Mouse (Mus musculus): Measurements from ENCODE around the gene Tcp11.

Tcp11 gene

DNA sequence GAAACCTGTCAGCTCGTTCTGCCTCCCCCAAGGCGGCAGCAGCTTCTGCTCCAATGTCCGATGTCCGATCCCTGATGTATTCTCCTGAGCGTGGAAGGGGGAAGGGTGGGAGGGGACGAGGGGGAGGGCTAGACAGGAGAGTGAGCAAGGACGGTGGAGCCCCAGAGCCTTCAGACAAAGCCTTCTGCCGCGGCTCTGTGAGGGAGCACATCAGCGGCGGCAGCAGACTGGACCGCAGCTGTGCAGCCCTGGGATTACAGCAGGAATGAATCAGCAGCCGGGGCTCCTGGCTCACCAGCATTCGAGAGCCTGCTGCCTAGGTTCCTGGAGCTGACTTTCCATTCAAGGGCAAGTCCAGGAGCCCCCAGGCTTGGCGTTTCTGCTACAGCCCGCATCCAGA, 39.8 kb downstream of the Tcp11 start:
- DNase-seq (ENCODE audit: extremely low spot score), result peak; percentile 39

DNA sequence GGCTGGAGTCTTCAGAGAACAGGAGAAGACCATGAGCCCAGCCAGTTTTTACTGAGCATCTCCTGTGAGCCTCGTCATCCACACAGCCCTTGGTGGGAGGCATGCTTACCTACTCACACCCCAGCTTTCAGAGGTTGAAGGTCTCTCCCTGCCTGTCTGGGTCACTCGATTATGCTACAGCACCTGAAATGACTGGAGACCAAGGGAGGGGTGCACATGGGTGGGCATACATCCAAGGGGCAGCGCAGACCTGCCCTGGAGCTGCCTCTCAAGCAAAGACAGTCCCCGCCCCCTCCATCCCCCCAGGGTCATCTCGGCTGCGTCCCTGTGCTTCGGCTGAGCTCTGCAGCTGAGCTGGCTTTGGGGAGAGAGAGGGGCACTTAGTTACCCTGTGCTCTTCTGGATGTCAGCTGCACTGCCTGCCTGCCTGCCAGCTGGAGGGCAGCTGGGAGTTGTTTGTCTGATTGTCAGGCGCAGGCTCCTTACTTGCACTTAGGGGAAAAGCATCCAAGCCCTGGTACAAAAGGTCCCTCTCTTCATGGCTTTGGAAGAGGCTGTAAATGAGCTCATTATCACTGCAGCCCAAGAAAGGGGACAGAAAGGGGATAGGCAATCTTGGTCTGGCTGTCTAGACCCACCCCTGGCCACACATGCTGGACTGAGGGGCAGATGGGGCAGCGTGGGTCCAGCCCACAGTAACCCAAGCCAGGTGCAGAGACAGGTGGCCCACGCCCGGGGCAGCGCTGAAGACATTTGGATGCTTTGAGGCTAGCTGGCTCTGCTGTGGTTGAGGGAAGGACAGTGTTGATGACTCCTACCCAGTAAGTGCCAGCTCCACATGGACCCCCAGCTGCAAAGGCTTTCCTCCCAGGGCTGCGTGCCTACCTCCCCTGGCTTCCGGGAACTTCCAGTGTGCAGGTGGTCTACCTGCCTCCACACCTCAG, 43.4 kb downstream of the Tcp11 start:
- DNase-seq (ENCODE audit: extremely low spot score), result no peak

DNA sequence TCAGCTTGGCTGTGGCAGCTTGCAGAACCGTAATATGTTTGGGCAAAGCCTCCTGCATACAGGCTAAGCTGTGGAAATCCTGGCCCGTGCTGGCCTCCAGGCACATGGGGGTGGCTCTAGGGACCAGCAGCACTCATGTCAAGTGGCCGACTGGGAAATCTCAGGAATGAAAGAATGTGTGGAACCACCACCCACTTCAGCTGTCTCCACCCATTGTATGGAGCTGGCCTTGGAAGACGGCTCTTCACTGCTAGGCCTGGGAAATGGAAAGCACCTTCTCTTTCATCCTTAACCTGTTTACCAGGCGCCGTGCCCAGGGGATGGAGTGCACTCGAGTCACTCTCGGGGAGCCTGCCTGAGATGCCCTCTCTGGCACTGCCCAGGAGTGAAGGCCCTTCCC, 45.5 kb downstream of the Tcp11 start:
- DNase-seq (ENCODE audit: extremely low spot score), result no peak

DNA sequence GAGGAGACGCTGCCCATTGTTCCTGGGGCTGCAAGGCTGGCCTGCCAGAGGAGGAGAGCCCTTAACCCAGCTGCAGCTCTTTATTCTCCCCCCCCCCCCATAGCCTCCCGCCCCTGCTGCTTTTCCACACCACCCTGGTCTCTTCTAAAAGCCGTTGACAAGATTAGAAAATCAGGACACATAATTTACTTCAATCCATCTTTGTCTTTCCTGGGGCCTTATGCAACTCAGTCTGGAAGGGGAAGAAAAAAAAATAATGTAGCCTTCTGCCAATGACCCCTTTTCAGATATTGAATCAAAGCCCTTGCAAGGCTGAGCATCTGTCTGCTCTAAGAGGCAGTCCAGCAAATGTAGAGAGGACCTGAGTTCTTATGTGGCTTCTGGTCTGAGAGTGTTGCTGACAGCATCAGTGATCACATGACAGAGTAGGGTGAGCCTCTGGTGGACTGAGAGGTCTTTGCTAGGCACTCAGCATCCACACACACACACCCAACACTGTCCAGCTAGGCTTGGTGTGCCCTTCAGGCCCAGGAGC, 47.3 kb downstream of the Tcp11 start:
- DNase-seq (ENCODE audit: extremely low spot score), result no peak

DNA sequence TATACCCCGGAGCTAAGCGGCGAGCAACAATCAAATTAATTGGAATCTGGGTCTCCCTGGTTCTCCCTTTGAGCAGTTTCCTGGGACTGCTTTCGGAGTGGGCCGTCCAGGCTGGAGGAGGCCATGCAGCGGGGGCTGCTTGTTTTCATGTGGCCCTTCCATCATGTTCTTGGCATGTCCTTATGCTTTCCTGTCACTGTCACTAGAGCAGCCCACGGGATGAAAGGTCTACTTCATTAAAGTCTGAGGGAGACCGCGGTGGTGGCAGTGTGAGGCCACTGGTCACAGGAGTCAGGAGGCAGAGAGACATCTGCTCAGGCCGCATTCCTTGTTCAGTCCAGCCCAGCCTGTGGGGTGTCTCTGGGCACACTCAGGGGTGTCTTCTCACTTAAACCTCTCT, 48.2 kb downstream of the Tcp11 start:
- no peak for DNase-seq (ENCODE audit: extremely low spot score)

DNA sequence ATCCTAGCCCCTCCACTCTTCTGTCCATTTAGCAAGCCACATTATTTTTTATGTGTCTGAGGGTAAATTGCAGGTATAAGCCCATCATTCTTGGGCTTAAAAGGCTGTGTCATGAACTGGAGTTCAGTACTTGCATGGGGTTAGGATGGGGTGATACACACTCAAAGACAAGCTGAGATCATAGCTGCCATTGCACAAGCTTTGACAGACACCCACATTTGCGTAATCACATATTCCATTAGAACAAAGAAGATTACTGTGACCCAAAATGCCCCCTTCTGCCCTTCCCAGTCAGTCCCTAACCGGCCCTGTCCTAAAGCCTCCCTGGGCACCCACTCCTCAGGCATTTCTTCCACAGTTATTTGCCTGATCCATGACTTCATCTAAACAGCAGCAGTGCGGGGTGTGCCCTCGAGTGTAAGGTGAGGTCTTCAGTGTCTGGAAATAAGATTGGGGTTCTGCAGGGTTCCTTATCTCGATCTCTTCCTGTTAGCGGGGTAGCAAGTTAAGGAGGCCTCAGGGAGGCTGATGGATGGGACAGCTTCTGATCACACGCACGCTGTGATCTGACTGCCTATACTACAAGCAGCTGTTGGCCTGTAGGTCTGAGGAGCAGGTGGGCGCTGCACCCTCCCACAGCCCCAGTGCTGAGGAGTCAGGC, 49.0 kb downstream of the Tcp11 start:
- DNase-seq (ENCODE audit: extremely low spot score), result no peak

DNA sequence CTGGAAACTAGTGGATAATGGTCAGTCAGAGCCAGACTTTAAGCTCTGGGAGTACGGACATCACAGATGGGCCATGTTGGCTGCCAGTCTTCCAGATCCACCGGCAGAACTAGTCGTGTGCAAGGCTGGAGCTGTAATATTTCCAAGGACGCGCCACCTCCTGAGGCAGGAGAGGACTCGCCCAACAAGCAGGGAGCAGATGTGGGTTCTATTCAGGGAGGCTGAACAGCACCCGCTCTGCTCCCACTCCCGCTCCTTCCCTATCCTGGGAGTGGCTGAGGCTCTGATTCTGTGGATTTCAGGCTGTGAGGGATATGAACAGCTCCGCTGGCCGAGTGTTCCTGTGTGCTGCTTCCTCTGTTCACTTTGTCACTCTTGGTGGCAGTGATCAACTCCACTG, 50.0 kb downstream of the Tcp11 start:
- no peak for DNase-seq (ENCODE audit: extremely low spot score)

DNA sequence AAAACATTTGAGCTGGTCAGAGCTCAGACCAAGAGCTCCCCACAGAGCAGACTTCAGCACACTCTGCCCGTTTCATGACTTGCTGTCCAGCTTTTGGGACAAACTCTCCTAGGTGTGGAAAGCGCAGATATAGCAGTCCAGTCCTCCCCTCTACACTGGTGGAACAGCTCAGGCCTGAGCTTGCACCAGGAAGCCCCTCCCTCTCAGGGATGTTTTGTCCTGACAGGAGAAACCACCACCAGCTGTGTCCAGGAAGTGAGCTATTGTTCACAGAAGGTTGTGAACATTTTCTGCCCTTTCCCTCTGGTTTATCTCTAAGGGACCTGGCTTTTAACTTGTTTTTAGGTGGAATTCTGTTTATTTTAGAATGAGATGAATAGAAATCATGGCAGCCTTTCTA, 51.1 kb downstream of the Tcp11 start:
- DNase-seq (ENCODE audit: extremely low spot score), result no peak

DNA sequence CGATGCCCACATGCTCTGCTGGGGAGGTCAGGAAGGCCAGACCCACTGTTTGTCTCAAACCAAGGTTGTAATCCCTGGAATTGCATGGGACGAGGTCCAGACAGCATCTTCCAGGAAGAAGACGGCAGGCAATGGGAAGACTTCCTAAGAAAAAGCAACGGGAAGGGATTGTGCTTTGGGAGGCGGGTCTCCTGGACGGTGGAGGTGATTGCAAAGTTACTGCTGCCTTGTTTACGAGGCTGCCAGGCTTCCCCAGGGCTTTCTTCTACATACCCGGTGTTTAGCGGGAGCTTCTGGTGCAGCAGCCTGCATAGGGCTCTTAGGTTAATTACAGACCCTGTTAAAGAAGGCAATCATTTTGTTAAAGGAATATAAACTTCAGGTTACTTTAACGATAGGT, 52.2 kb downstream of the Tcp11 start:
- no peak for DNase-seq (ENCODE audit: extremely low spot score)

DNA sequence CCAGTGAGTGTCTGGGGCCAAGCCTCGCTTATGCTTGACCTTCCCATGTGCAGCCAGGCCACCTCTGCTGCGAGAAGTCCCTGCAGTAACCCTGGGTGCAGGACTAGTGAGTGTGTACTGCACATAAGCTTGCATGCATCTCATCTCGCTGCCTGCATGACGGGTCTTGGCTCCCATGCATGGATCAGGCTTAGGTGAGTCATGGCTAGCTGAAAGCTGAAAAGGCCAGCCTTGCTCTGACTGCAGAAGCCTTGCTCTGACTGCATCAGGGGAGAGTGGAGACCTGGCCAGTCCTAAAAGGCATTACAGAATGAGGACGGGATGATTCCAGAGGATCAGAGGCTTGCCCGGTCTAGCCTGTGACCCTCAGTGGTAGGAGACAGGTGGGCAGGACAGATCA, 53.2 kb downstream of the Tcp11 start:
- DNase-seq (ENCODE audit: extremely low spot score), result no peak

DNA sequence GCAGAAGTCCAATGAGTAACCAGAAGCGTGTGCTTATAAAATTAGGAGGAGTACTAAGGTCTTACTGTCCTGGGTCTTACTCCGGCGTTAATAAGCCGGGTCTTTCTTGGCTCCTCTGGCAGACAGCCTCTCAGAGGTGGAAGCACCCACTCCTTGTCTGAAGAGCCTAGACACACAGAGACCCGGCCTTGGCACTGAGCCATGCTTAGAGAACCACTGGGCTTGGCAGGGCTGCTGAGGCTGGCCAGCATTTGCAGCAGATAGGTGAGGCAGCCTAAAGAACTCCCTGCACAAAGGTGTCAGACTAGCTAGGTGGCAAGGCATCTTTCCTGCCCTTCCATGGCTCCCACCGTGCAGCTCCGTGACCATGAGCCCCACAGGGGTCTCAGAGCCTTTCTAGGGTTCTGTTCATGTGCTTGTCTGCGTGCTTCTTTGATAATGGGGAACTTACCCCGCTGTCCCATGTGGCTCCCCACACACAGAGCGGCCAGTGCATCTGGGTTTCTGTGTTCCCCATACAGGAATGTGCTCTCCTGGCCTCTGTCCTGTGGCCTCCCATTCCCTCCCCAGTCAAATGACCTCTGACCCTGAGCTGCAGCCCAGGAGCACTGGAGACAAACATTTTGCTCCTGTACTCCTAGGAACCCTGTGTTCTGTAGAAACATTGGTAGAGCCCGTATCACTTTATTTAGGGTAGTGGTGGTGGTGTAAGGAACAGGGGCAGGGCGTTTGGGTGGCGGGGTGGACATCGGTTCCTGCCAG, 54.1 kb downstream of the Tcp11 start:
- no peak for DNase-seq (ENCODE audit: extremely low spot score)

DNA sequence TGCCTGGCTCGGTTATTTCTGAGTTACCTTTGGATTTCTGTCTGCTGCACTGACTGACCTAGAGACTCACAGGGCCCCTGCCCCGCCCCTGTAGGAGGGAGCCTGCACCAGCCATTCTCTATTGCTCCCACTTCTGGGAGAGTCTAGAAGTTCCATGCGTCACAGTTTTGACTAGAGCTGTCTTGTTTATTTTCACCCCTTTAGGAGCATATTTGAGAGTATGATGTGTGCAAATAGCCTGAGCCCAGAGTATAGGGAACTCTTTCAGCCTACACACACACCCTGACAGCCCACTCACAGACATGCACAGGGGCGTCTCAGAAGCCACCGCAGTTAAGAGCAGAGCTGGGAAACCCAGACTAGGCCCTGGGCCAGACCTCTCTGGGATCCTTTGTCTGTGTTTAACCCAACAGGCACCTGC, 54.9 kb downstream of the Tcp11 start:
- DNase-seq (ENCODE audit: extremely low spot score), result no peak

DNA sequence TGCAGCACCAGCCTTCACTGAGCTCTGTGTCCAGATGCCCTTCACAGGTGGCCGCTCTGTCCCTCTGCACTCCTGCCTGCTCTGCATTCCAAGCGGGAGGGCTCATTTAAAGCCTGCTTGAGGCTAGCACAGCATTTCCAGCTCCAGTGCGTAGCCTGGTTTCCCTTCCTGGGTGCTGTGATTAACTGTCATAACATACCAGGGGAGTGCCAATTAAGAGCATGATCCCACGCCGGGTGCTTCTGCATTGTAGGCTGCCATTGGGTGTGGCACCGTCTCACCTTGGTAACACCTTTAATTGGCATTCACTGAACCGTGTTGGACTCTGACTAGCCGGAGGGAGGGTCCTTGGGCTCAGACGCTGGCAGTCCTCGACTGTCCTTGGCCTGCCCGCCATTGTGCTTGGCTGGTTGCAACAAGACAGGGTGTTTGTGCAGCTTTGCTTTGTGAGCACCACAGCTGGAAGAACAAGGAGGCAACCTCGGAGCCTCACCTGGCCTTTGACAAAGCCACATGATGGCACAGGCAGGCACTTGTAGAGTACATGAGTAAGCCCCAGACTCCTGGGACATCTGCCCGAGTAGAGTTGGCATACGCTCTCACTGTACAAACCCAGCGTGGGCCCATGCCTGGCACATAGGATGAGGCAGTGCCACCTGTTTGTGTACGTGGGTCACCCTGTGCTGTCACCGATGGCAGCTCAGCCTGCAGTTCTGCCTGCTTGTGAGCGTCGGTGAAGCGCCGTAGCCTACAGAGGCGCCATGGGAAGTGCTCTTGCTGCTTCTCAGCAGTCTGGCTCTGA, 57.4 kb downstream of the Tcp11 start:
- no peak for DNase-seq (ENCODE audit: extremely low spot score)

DNA sequence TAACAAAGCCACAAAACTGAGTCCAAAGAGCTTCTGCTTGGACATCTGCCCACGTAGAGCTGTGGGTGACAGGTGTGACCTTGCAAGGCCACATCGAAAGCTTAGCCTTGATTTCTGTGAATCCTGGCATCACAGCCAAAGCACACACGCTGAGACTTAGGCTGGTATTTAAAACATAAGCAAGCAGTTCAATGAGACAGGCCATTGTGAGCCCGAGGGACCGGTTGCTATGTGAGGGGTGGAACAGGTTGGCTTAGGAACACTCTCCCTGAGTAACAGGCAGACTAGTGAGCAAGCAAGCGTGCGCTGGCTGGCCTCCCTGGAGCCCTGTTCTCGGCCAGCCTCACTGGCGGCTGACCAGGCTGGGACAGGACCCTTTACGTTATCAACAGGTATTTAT, 58.5 kb downstream of the Tcp11 start:
- DNase-seq (ENCODE audit: extremely low spot score), result no peak

DNA sequence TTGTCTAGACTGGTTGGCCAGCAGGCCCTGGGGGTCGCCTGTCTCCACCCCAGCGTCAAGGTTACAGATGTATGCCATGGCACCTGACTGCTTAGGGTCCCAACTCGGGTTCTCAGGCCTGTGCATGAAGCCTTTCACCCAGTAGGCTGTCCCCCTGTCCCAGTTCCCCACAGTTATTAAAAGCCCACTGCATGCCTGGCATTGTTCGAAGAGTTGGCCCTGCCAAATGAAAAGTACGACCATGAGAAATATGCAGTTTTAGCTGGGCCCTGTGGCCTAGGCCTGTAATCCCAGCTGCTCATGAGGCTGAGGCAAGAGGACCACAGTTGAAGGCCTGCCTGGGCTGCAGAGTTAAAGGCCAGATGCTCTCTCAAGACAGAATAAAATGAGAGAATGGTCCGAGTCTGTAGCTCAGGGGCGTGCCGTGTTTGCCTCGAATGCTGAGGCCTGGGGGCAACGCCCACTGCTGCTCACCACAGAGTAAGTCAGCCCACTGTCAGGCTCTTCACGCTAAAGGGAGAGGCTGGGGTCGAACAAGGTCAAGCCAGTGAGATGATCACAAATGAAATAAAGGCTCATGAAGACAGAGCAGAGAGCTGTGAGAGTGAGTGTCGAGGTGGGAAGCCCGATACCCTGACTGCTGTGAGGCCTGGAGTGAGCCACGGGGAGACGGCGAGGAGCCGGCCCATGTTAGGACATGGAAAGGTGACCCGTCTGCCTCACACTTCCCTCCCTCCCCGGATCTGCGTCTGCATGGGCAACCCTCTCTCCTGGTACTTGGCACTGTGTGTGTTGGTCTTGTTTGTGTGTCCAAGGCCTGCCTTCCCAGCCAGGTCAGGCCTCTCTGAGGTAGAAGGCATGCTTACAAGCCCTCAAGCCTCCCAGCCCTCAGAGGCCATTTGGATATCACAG, 60.4 kb downstream of the Tcp11 start:
- DNase-seq (ENCODE audit: extremely low spot score), result no peak

DNA sequence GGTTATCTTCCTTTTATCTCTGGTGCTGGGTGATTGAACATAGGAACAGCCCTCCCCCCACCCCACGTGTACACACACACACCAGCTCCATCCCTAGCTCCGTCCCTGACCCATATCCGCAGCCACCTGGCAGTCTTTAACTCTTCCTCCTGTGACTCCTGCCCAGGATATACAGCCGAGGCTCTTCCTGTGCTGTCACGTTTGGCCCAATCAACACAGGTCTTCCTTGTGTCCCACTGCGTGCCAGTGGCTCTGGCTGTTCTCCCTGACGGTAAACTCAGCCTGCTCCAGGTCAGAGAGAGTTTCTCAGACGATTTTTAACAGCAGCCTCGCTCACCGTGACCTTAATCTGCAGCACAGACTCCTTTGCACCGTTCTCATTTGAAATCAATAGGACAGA, 61.7 kb downstream of the Tcp11 start:
- no peak for DNase-seq (ENCODE audit: extremely low spot score)

DNA sequence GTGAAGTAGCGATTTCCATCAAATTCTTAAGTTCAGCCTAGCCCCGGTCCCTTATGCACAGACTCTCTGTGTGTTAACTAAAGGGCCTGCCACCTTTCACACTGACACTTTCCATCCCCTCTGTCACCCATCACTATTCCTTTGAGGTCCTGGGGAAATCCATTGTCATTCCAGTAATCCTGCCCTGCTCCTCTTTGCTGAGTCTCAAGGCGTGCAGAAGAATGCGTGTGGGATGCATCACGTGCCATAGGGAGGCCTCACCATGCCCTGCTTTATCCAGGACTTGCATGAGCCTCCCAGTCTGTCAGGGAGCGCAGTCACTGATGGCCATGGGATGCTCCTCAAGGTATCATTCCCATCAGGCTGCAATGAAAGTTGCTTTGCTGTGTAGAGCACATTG, 62.1 kb downstream of the Tcp11 start:
- DNase-seq (ENCODE audit: extremely low spot score), result no peak
